Mouse (Mus musculus) common myeloid progenitor, adult 5-6 weeks (primary cell): ENCODE results near the gene Neurl1a. TPM values are rescaled to one million over a fixed set of nuclear protein-coding genes. Genes with fewer than 3 reads are reported as not detected.
A peak's percentile ranks its signal among the peaks of the same experiment; 100 is the strongest.

Experiments
- ATAC-seq: replicated peaks from 2 replicates; pipeline ENCODE4 v1.8.0; 2016; ENCODE audit warnings: low read depth, mild to moderate bottlenecking, moderate TSS enrichment, inconsistent platforms; ENCODE audit not compliant: poor library complexity, severe bottlenecking
- total RNA-seq: library from RNA; stranded (forward); fragments of 200-1000, 187-1606 nt; gene quantifications from 2 replicates; pipeline ENCODE4 v1.2.3, GENCODE M21; 2017

Neurl1a gene
- total RNA-seq, 1 experiment from 2014 or later = 0.09 TPM

DNA sequence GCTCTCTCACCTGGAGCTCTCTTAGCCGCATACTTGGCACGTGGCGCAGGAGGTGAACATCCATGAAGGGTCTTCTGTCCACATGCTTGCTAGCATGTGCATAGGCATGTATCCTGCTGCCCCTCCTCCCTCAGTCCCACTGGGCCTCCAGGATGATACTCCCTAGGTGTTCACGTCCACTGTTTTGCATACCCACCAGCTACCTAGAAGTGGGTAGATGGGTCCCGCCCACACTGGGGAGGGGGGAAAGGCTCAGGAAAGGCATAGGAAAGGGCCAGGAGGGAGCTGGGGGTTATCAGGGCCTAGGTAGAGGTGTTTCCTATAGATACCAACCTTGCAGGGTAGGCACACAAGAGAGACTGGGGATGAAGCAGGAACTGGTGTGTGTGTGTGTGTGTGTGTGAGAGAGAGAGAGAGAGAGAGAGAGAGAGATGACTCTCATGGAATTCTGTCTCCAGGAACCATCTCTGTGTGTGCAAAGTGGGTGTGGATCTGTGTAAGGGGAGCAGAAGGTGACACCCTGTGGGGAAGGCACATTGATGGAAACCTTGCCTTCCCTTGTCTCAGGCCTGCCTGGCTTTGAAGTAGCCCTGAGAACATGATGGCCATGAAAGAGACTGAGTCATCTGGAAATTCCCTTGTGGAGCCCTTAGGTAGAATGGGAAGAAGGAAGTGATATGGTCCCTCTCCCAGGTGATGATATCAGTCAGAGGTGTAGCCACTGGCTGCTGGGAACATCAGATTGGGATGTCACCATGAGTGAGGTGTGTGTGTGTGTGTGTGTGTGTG is 53.7 kb downstream of the Neurl1a start:
- no peak for ATAC-seq

DNA sequence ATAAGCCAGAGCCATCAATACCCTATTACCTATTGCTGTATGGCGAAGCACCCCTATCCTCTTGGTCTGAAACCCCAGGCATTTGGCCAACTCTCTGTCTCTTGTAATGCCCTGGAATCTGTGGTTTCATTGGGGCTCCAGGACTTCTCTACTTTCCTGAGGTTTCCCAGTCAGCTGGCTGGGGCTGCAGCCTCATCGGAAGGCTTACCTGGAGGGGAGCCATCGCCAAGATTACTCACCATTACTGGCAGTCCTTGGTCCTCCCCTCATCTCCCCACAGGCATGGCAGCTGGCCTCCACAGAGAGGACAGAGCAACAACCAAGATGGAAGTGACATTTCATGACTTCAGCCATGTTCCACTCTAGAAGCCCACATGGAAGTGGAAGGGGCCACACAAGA is 54.5 kb downstream of the Neurl1a start:
- no peak for ATAC-seq

- ATAC-seq = no peak
Measured at GRCm38 (mm10) chr19:47240076-47240475, 61.5 kb downstream of the Neurl1a start.

DNA sequence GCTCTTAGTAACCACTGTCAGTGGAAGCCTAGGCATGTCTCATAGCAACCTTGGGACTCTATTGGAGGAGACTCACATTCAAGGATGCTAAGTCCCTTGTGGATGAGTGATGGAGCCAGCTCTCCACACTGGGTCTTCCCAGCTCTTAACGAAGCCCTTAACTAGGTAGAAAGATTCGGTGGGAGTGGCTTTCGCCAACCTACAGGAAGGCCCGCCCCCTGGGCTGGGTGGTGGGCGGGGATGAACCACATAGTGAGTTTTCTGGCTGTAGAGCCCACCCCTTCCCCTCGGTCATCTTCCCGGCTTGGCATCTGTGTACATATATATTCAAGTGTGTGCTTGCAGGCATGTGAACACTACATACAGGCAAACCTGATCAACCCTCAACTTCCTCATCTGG is 62.3 kb downstream of the Neurl1a start:
- ATAC-seq = no peak

DNA sequence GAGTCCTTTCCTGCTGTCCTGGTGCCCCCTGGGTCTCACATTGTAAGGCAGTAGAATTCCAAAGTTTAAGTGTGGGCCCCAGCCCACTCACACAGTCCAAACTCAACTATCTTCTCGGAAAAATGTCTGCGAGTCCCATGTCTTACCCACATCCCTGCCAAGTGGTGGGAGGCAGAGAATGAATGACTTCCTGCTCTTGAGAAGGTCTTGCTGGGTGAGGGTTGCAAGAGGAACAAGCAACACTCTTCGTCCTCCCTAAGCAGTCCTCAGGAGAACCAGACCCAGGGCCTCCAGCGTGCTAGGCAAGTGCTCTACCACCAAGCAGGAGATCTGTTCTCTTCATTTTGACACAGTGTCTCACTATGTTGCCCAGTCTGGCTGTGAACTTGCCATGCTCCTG is 63.6 kb downstream of the Neurl1a start:
- peak; percentile 44 for ATAC-seq

- no peak for ATAC-seq
Measured at GRCm38 (mm10) chr19:47245512-47245911, 66.9 kb downstream of the Neurl1a start.

GRCm38 (mm10) chr19:47247791-47248190 is 69.2 kb downstream of the Neurl1a start:
- ATAC-seq = no peak

GRCm38 (mm10) chr19:47248296-47248695 is 69.7 kb downstream of the Neurl1a start:
- no peak for ATAC-seq

DNA sequence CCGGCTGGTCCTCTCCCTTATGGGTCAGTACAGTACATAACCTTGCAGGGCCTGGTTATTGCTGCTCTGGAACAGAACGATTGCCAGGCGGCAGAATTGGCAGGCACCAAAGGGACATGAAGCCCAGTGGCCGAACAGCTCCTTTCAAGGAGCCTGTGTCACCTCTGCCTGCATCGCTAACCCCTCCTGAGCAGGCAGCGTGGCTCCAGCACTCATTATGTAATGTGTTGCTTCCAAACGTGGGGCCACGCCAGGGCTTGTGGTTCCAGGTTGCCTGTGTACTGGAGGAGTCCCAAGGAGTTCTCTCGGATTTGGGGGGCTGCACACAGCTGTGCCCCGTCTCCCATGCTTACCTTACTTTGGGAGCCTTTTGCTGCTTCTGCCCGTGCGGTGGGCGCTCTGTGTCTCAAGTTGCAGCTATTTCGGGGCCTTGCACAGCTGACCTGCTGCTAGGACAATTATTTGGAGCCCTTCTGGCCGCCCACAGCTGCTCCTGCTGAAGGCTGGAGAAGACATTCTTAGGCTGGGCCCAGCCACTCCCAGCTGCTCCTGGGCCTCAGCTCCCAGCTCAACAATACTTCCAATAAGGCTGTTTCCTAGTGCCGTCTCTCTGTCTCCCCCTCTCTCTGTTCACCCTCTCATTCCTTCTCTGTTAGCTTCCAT is 70.4 kb downstream of the Neurl1a start:
- no peak for ATAC-seq

DNA sequence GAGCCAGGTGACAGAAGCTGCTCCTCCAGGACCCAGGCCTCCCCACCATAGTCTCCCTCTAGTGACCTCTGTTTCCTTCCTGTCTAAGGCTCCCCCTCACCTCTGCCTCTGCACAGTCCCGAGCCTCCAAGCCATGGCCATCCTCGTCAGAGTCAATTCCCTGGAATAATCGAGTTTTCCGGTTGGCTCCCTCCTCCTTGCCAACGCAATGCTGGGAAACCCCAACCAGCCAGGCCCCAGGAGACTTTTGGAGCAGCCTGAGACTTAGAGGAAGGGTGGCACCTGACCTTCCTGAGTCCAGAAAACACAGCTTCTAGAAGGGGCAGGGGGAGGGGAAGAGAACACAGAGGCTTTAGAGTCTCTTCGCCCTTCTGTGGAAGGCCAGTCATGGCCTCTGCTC is 72.3 kb downstream of the Neurl1a start:
- no peak for ATAC-seq

- no peak; the same call in 1 of the 2 replicates for ATAC-seq
Measured at GRCm38 (mm10) chr19:47253053-47253628, 74.5 kb downstream of the Neurl1a start.

GRCm38 (mm10) chr19:47255036-47255435 is 76.4 kb downstream of the Neurl1a start:
- ATAC-seq = no peak

- ATAC-seq = peak; percentile 65
Measured at GRCm38 (mm10) chr19:47255919-47256318, 77.3 kb downstream of the Neurl1a start.

DNA sequence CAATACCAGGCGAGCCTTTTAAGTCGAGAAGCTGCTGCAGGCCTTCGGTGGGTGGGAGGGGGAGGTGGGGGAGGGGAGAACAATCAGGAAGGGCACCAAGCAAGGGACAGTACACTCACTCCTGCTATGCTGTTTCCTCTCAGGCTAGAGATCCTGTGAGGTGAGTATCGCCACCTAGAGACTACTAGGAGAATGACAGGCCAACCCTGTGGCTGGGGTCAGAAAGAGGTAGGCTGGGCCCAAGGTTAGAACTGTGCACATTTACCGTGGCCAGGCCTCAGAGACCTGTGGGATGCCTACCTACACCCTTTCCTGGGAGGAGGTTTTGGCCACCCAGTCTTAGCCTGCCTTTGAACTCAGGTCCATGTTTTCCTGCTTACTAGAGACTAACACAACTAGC is 81.0 kb downstream of the Neurl1a start:
- peak; percentile 64 for ATAC-seq

GRCm38 (mm10) chr19:47261196-47261595 is 82.6 kb downstream of the Neurl1a start:
- ATAC-seq = no peak

GRCm38 (mm10) chr19:47263621-47264020 is 85.0 kb downstream of the Neurl1a start:
- peak; percentile 84 for ATAC-seq

DNA sequence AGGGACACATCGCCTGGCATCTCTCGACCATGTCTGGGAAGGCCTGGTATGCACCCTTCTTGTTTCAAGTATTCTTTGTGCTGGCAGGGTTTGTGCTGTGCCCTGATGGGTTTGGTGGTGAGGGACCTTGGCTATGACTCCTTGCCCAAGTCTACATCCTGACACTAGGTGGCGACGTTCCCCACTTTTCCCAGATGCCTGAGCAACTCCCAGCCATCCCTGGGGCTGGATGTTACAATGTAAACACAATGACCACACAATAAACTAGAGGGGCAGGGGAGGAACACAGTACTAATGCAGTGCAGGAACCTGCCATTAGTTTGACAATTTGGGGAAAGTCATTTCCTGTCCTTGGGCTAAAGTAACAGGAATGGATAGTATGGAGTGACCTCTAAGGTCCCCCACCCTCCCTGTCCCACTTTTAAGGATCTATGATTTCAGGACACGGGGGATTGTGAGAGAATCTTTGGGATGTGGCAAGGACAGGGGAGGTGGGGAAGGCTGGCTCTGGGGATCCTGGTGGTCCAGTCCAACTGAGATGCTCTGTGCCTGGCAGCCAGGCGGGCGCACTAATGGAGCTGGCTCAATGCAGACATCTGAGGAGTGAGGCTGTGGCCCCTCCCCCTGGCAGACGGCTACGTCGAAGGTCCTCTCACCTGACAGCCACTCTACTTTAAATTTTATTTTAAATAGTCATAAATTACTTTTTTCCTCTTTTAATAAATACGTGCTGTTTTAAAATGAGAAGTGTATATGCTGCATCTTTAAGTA is 85.9 kb downstream of the Neurl1a start:
- ATAC-seq = peak; percentile 50; the same call in 1 of the 2 replicates

- no peak for ATAC-seq
Measured at GRCm38 (mm10) chr19:47266070-47266801, 87.6 kb downstream of the Neurl1a start.

GRCm38 (mm10) chr19:47267066-47267465 is 88.4 kb downstream of the Neurl1a start:
- ATAC-seq = no peak

DNA sequence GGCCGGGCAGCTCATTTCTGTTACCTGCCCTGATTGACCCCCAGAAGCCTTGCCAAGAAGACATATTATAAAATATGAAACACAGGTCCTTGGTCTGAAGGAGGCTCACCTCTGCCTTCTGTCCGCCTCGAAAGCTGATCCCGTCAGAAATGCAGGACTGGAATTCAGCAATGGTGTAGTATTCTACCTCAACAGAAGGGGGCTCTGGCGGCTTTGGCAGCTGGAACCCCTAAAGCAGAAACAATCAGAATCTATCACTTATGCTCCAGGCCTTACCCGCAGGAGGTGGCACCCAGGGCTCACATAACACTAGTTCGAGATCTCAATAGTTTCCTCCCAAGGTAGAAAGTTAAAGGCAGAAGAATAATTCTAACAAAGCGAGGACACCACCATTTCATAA is 91.1 kb downstream of the Neurl1a start:
- 0 out of 2 replicates have a peak, but pooled peaks have one; percentile 45 for ATAC-seq
